Mouse (Mus musculus) MEL (cell line): ENCODE measurements at regions not wholly inside any gene's neighbourhood (a gene's known extent, or its start where the extent isn't known, plus 50 kb on each side); places are given as distances from the start of the nearest gene placed in this dataset.

ENCODE experiments used
- DNase-seq: peaks from one replicate; pipeline ENCODE4 v3.0.0; 2011; ENCODE audit warnings: low read depth, low spot score
- H3K27ac ChIP-seq: 2 replicates; pipeline ENCODE4 v1.5.1; 2012; ENCODE audit warnings: low read depth, mild to moderate bottlenecking, control low read depth, low read length, moderate library complexity; ENCODE audit not compliant: control insufficient read depth
- H3K27me3 ChIP-seq, 2 experiments: fragments of 150-350 bp in 1 of 2; sonication (generic) in 1 of 2; 2 replicates each; pipeline ENCODE4 v1.6.1; 2012; ENCODE audit warnings: low read length in 2 of 2, mild to moderate bottlenecking in 2 of 2, improper control_type of control experiment in 1 of 2, moderate library complexity in 1 of 2; ENCODE audit not compliant: insufficient read depth in 2 of 2, control insufficient read depth in 1 of 2
- H3K36me3 ChIP-seq, 2 experiments: 2 replicates each; pipeline ENCODE4 v1.6.1; 2012 to 2014; ENCODE audit warnings: low read length in 2 of 2, improper control_type of control experiment in 1 of 2, inconsistent platforms in 1 of 2, mild to moderate bottlenecking in 1 of 2; ENCODE audit not compliant: insufficient read depth in 2 of 2, control insufficient read depth in 1 of 2
- H3K4me1 ChIP-seq, 2 experiments: fragments of 150-350 bp in 1 of 2; sonication (generic) in 1 of 2; 2 replicates each; pipeline ENCODE4 v1.6.1; 2012; ENCODE audit warnings: low read length in 2 of 2, improper control_type of control experiment in 1 of 2, mild to moderate bottlenecking in 1 of 2; ENCODE audit not compliant: insufficient read depth in 2 of 2, control insufficient read depth in 1 of 2
- H3K4me3 ChIP-seq, 2 experiments: fragments of 150-350 bp in 1 of 2; sonication (generic) in 1 of 2; 2 replicates each; pipeline ENCODE4 v1.5.1; 2012; ENCODE audit warnings: low read depth in 2 of 2, low read length in 2 of 2, mild to moderate bottlenecking in 2 of 2, moderate library complexity in 2 of 2, control low read depth in 1 of 2, improper control_type of control experiment in 1 of 2; ENCODE audit not compliant: control insufficient read depth in 1 of 2, insufficient read depth in 1 of 2
- H3K79me2 ChIP-seq: 2 replicates; pipeline ENCODE4 v1.6.1; 2012; ENCODE audit warnings: mild to moderate bottlenecking, low read length, moderate library complexity; ENCODE audit not compliant: control insufficient read depth, poor library complexity, insufficient read depth
- H3K9ac ChIP-seq: 2 replicates; pipeline ENCODE4 v1.6.1; 2012; ENCODE audit warnings: low read depth, mild to moderate bottlenecking, control low read depth, low read length, moderate library complexity; ENCODE audit not compliant: control insufficient read depth, poor library complexity, severe bottlenecking
- H3K9me3 ChIP-seq: fragments of 150-350 bp; sonication (generic); replicated peaks from 2 replicates; pipeline ENCODE4 v1.6.1; 2012; ENCODE audit warnings: mild to moderate bottlenecking, low read length, improper control_type of control experiment, moderate library complexity; ENCODE audit not compliant: insufficient read depth
- BHLHE40 ChIP-seq: IDR thresholded peaks from 2 replicates; pipeline ENCODE4 v1.6.1; 2012; ENCODE audit warnings: low read depth, mild to moderate bottlenecking, inconsistent platforms, low read length, improper control_type of control experiment, borderline replicate concordance
- CHD2 ChIP-seq: IDR thresholded peaks from 2 replicates; pipeline ENCODE4 v1.6.1; 2011; ENCODE audit warnings: low read length, improper control_type of control experiment
- CTCF ChIP-seq, 3 experiments: IDR thresholded peaks in 2 of 3; conservative IDR thresholded peaks in 1 of 3; 2 replicates each; pipeline ENCODE4 v1.5.1; 2011 to 2012; ENCODE audit warnings: low read length in 3 of 3, low read depth in 2 of 3, mild to moderate bottlenecking in 2 of 3, improper control_type of control experiment in 1 of 3, inconsistent platforms in 1 of 3, mixed read lengths in 1 of 3, moderate library complexity in 1 of 3; ENCODE audit not compliant: control insufficient read depth in 1 of 3, insufficient read depth in 1 of 3, poor library complexity in 1 of 3, severe bottlenecking in 1 of 3
- EP300 ChIP-seq, 2 experiments: IDR thresholded peaks; 2 replicates each; pipeline ENCODE4 v1.6.1; 2011; ENCODE audit warnings: improper control_type of control experiment in 2 of 2, low read length in 2 of 2, low read depth in 1 of 2, mild to moderate bottlenecking in 1 of 2
- ETS1 ChIP-seq: IDR thresholded peaks from 2 replicates; pipeline ENCODE4 v1.6.1; 2012; ENCODE audit warnings: low read depth, mild to moderate bottlenecking, inconsistent platforms, low read length, improper control_type of control experiment, moderate library complexity
- JUND ChIP-seq: IDR thresholded peaks from 2 replicates; pipeline ENCODE4 v1.6.1; 2011; ENCODE audit warnings: low read depth, mild to moderate bottlenecking, improper control_type of control experiment, low read length
- KAT2A ChIP-seq: conservative IDR thresholded peaks from 2 replicates; pipeline ENCODE4 v1.6.1; 2012; ENCODE audit warnings: low read depth, low read length, improper control_type of control experiment, inconsistent platforms
- MAFK ChIP-seq: IDR thresholded peaks from 2 replicates; pipeline ENCODE4 v1.6.1; 2011; ENCODE audit warnings: low read depth, mild to moderate bottlenecking, low read length, improper control_type of control experiment, borderline replicate concordance
- MAX ChIP-seq: IDR thresholded peaks from 2 replicates; pipeline ENCODE4 v1.6.1; 2011; ENCODE audit warnings: low read length, improper control_type of control experiment
- MXI1 ChIP-seq: IDR thresholded peaks from 2 replicates; pipeline ENCODE4 v1.6.1; 2011; ENCODE audit warnings: mild to moderate bottlenecking, low read depth, low read length, improper control_type of control experiment
- MYB ChIP-seq: IDR thresholded peaks from 2 replicates; pipeline ENCODE4 v1.6.1; 2011; ENCODE audit warnings: mild to moderate bottlenecking, low read depth, low read length, improper control_type of control experiment
- NELFE ChIP-seq: IDR thresholded peaks from 2 replicates; pipeline ENCODE4 v1.6.1; 2011; ENCODE audit warnings: low read depth, low read length, improper control_type of control experiment
- NRF1 ChIP-seq: IDR thresholded peaks from 2 replicates; pipeline ENCODE4 v1.6.1; 2014; ENCODE audit warnings: low read depth, mild to moderate bottlenecking, inconsistent platforms, low read length, improper control_type of control experiment, moderate library complexity; ENCODE audit not compliant: poor library complexity, insufficient read depth, severe bottlenecking
- POLR2A ChIP-seq, 2 experiments: IDR thresholded peaks; 2 replicates each; pipeline ENCODE4 v1.6.1; 2011 to 2012; ENCODE audit warnings: low read length in 2 of 2, mild to moderate bottlenecking in 2 of 2, control low read depth in 1 of 2, improper control_type of control experiment in 1 of 2, low read depth in 1 of 2, moderate library complexity in 1 of 2; ENCODE audit not compliant: control insufficient read depth in 1 of 2, insufficient read depth in 1 of 2, poor library complexity in 1 of 2
- POLR2AphosphoS5 ChIP-seq: IDR thresholded peaks from 2 replicates; pipeline ENCODE4 v1.6.1; 2012; ENCODE audit warnings: low read depth, borderline replicate concordance, mild to moderate bottlenecking, inconsistent platforms, low read length, moderate library complexity, mixed read lengths
- RCOR1 ChIP-seq: IDR thresholded peaks from 2 replicates; pipeline ENCODE4 v1.6.1; 2012; ENCODE audit warnings: low read depth, mild to moderate bottlenecking, inconsistent platforms, low read length, improper control_type of control experiment
- SIN3A ChIP-seq: IDR thresholded peaks from 2 replicates; pipeline ENCODE4 v1.6.1; 2012; ENCODE audit warnings: low read length, improper control_type of control experiment, inconsistent platforms
- SMC3 ChIP-seq: IDR thresholded peaks from 2 replicates; pipeline ENCODE4 v1.6.1; 2011; ENCODE audit warnings: low read depth, low read length, improper control_type of control experiment
- TBP ChIP-seq: IDR thresholded peaks from 2 replicates; pipeline ENCODE4 v1.8.0; 2011; ENCODE audit warnings: low read depth, low read length, improper control_type of control experiment
- TCF12 ChIP-seq: IDR thresholded peaks from 2 replicates; pipeline ENCODE4 v1.6.1; 2014; ENCODE audit warnings: low read depth, mild to moderate bottlenecking, inconsistent platforms, low read length, improper control_type of control experiment, moderate library complexity
- UBTF ChIP-seq: IDR thresholded peaks from 2 replicates; pipeline ENCODE4 v1.6.1; 2012; ENCODE audit warnings: low read depth, mild to moderate bottlenecking, inconsistent platforms, low read length, improper control_type of control experiment, moderate library complexity, borderline replicate concordance; ENCODE audit not compliant: insufficient read depth
- USF1 ChIP-seq: IDR thresholded peaks from 2 replicates; pipeline ENCODE4 v1.6.1; 2014; ENCODE audit warnings: low read depth, mild to moderate bottlenecking, inconsistent platforms, low read length, improper control_type of control experiment, moderate library complexity
- USF2 ChIP-seq, 2 experiments: IDR thresholded peaks; 2 replicates each; pipeline ENCODE4 v1.6.1; 2011 to 2012; ENCODE audit warnings: improper control_type of control experiment in 2 of 2, low read length in 2 of 2, borderline replicate concordance in 1 of 2, inconsistent platforms in 1 of 2, low read depth in 1 of 2, mild to moderate bottlenecking in 1 of 2; ENCODE audit not compliant: insufficient read depth in 1 of 2
- ZNF384 ChIP-seq: IDR thresholded peaks from 2 replicates; pipeline ENCODE4 v1.6.1; 2012; ENCODE audit warnings: low read depth, mild to moderate bottlenecking, inconsistent platforms, low read length, improper control_type of control experiment

- DNase-seq, result no peak
- H3K36me3 ChIP-seq, result no peaks in the 10 kb centered on the region
- H3K9me3 ChIP-seq, result no peaks in the 10 kb centered on the region
- H3K27ac ChIP-seq, result no peak overlapping the region
- H3K79me2 ChIP-seq, result no peaks in the 10 kb centered on the region
- peaks cover 0 to 1% of the 10 kb centered on the region in 2 experiments; a peak in 1 of 4 replicates for H3K27me3 ChIP-seq
- no peak overlapping the region for H3K4me3 ChIP-seq
- no peaks in the 10 kb centered on the region for H3K4me1 ChIP-seq
- TF ChIP-seq UBTF (no peak), POLR2A (IDR thresholded peaks at IDR 0.05; ENCODE audit: control insufficient read depth in 1 of 2, insufficient read depth in 1 of 2, low read depth in 1 of 2, low read length in 2 of 2, poor library complexity in 1 of 2) (no peak), MAFK (no peak), SMC3 (no peak), CTCF (IDR thresholded peaks at IDR 0.05 in 2 of 3, conservative IDR thresholded peaks at IDR 0.05 in 1 of 3; ENCODE audit: control insufficient read depth in 1 of 3, insufficient read depth in 1 of 3, low read depth in 2 of 3, low read length in 3 of 3, poor library complexity in 1 of 3, severe bottlenecking in 1 of 3) (no peak), NRF1 (no peak), MYB (no peak), POLR2AphosphoS5 (no peak), NELFE (no peak), USF2 (IDR thresholded peaks at IDR 0.05; ENCODE audit: borderline replicate concordance in 1 of 2, insufficient read depth in 1 of 2, low read depth in 1 of 2, low read length in 2 of 2) (no peak), USF1 (no peak), ZNF384 (no peak), KAT2A (no peak), MXI1 (no peak), SIN3A (no peak)
- TF ChIP-seq, all 39 proteins: peak for 0
- no peak overlapping the region for H3K9ac ChIP-seq
Measured at GRCm38 (mm10) chr9:85577338-85577737, 171.8 kb downstream of the Ibtk start.

DNA sequence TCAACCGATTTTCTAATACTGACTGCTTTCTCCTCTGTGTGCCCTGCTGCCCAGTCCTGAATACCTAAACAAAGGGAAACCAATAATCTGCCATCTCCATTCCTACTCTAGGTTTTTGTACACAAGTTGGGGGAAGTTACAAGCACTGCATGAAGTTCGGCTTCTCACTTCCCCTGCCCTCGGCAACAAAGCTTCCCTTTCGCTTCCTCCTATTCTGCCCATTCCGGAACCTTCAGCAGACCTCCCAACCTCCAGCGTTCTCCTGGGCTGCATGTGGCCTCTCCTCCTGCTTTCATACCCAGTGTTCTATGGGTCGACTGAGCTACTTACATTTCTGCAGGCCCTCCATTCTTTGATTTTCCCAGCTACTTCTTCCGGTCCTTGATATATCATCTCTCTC lies 180.3 kb downstream of the Ibtk start:
- H3K79me2 ChIP-seq, result no peaks in the 10 kb centered on the region
- DNase-seq, result no peak
- H3K27ac ChIP-seq, result no peak overlapping the region
- no peaks in the 10 kb centered on the region for H3K27me3 ChIP-seq
- H3K4me3 ChIP-seq, result no peak overlapping the region
- no peak for TF ChIP-seq EP300 (IDR thresholded peaks at IDR 0.05; ENCODE audit: low read depth in 1 of 2, low read length in 2 of 2)
- TF ChIP-seq USF1, result no peak
- TF ChIP-seq NELFE, result no peak
- TF ChIP-seq TCF12, result no peak
- no peak for TF ChIP-seq TBP
- no peak for TF ChIP-seq MAX
- no peak for TF ChIP-seq RCOR1
- TF ChIP-seq ETS1, result no peak
- TF ChIP-seq JUND, result no peak
- TF ChIP-seq BHLHE40, result no peak
- no peak for TF ChIP-seq CHD2
- TF ChIP-seq MAFK, result no peak
- TF ChIP-seq, all 39 proteins: peak for 0
- H3K4me1 ChIP-seq, result no peaks in the 10 kb centered on the region
- H3K9ac ChIP-seq, result no peak overlapping the region
- H3K36me3 ChIP-seq, result no peaks in the 10 kb centered on the region
- no peaks in the 10 kb centered on the region for H3K9me3 ChIP-seq
